Mouse (Mus musculus) forebrain, embryonic 16.5 days (tissue): ENCODE results near the gene Cyp1b1. TPM values are rescaled to one million over a fixed set of nuclear protein-coding genes. Genes with fewer than 3 reads are reported as not detected.

Experiments
- ATAC-seq: fragments of 200-750 bp; cut with Nextera tagmentation; 2 replicates; pipeline ENCODE4 v1.8.0; 2017; ENCODE audit warnings: mild to moderate bottlenecking, moderate library complexity
- H3K27ac ChIP-seq: fragments of 300-500 bp; sonication (generic); 2 replicates; pipeline ENCODE4 v1.5.1; 2014; ENCODE audit warnings: low read length, control low read depth
- H3K27me3 ChIP-seq: fragments of 300-500 bp; sonication (generic); replicated peaks from 2 replicates; pipeline ENCODE4 v1.6.1; 2014; ENCODE audit warnings: low read length; ENCODE audit not compliant: control insufficient read depth, insufficient read depth
- H3K36me3 ChIP-seq: fragments of 300-500 bp; sonication (generic); 2 replicates; pipeline ENCODE4 v1.6.1; 2014; ENCODE audit not compliant: control insufficient read depth, insufficient read depth
- H3K4me1 ChIP-seq: fragments of 300-500 bp; sonication (generic); replicated peaks from 2 replicates; pipeline ENCODE4 v1.6.1; 2014; ENCODE audit warnings: low read length; ENCODE audit not compliant: control insufficient read depth, insufficient read depth
- H3K4me2 ChIP-seq: fragments of 300-500 bp; sonication (generic); 2 replicates; pipeline ENCODE4 v1.6.1; 2014; ENCODE audit warnings: mild to moderate bottlenecking, low read length, control low read depth
- H3K4me3 ChIP-seq: fragments of 300-500 bp; sonication (generic); replicated peaks from 2 replicates; pipeline ENCODE4 v1.5.1; 2014; ENCODE audit warnings: mild to moderate bottlenecking, low read length, control low read depth
- H3K9ac ChIP-seq: fragments of 300-500 bp; sonication (generic); replicated peaks from 2 replicates; pipeline ENCODE4 v1.6.1; 2014; ENCODE audit warnings: low read depth, low read length, control low read depth
- H3K9me3 ChIP-seq: fragments of 300-500 bp; sonication (generic); 2 replicates; pipeline ENCODE4 v1.6.1; 2016; ENCODE audit warnings: low read length; ENCODE audit not compliant: control insufficient read depth
- WGBS: fragments of 180-500 bp; shearing (Covaris S2); extraction: QIAGEN DNeasy Blood & Tissue Kit; methylation state at CpG from one replicate; pipeline ENCODE4 v1.1.7; 2014; 5-methylcytosine and 5-hydroxymethylcytosine counted together
- polyA plus RNA-seq: library from polyadenylated mRNA; unstranded; fragments of >200 nt; fragmentation: Nextera tagmentation; extraction: Ambion mirVana; gene quantifications from 2 replicates; pipeline ENCODE4 v1.2.1, GENCODE M21; 2015

The Cyp1b1 gene
- polyA plus RNA-seq, 1 experiment from 2014 or later, result 4.4 TPM

DNA sequence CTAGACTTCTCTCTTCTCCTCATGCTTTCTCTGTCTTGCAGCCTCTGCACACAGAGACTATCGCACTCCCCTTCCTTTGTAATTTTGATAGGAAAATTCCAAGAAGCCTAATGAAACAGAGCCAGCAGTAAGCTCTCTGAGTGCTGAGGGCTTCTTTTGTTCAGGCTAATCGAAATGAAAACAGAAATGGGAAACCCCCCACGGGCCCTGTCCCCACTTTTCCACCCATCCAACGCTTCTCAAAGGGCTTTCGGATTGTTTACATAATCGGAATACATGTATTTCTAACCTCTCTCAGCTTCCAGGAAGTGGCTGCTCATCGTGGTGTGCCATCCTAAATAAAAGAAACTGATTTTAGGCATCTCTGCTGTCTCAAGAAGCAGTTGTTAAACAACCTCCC is 6.7 kb downstream of the Cyp1b1 start:
- Histone ChIP-seq H3K9ac (no peak overlapping the region), H3K4me3 (no peak overlapping the region), H3K27me3 (peaks cover 17% of the 10 kb centered on the region), H3K4me1 (peaks cover 8% of the 10 kb centered on the region), H3K36me3 (no peaks in the 10 kb centered on the region), H3K4me2 (no peak overlapping the region), H3K27ac (no peak overlapping the region), H3K9me3 (no peaks in the 10 kb centered on the region)
- 6% methylated on average over 7 of the region's 7 CpGs for WGBS
- no peak for ATAC-seq

GRCm38 (mm10) chr17:79705671-79706455 is 9.0 kb downstream of the Cyp1b1 start:
- Histone ChIP-seq H3K4me3 (no peak overlapping the region), H3K4me2 (no peak overlapping the region), H3K36me3 (no peaks in the 10 kb centered on the region), H3K27me3 (peaks cover 10% of the 10 kb centered on the region), H3K4me1 (no peaks in the 10 kb centered on the region; the same call in 1 of the 2 replicates), H3K9me3 (no peaks in the 10 kb centered on the region), H3K27ac (no peak overlapping the region), H3K9ac (no peak overlapping the region)
- 71% methylated on average over 9 of the region's 9 CpGs for WGBS
- ATAC-seq, result no peak

GRCm38 (mm10) chr17:79700871-79701270 is 14.0 kb downstream of the Cyp1b1 start:
- no peak overlapping the region for H3K4me3 ChIP-seq
- H3K9ac ChIP-seq, result no peak overlapping the region
- H3K27me3 ChIP-seq, result no peaks in the 10 kb centered on the region
- H3K27ac ChIP-seq, result no peak overlapping the region
- 86% methylated on average over 5 of the region's 5 CpGs for WGBS
- no peaks in the 10 kb centered on the region for H3K36me3 ChIP-seq
- H3K9me3 ChIP-seq, result no peaks in the 10 kb centered on the region
- ATAC-seq, result no peak
- H3K4me1 ChIP-seq, result no peaks in the 10 kb centered on the region
- no peak overlapping the region for H3K4me2 ChIP-seq

- no peak overlapping the region for H3K27ac ChIP-seq
- no peaks in the 10 kb centered on the region for H3K4me1 ChIP-seq
- H3K9ac ChIP-seq, result no peak overlapping the region
- H3K4me3 ChIP-seq, result no peak overlapping the region
- no peaks in the 10 kb centered on the region for H3K27me3 ChIP-seq
- 46% methylated on average over 1 of the region's 1 CpGs for WGBS
- no peaks in the 10 kb centered on the region for H3K36me3 ChIP-seq
- H3K4me2 ChIP-seq, result no peak overlapping the region
- H3K9me3 ChIP-seq, result no peaks in the 10 kb centered on the region
- no peak for ATAC-seq
Observed at GRCm38 (mm10) chr17:79699197-79699596, 15.7 kb downstream of the Cyp1b1 start.

DNA sequence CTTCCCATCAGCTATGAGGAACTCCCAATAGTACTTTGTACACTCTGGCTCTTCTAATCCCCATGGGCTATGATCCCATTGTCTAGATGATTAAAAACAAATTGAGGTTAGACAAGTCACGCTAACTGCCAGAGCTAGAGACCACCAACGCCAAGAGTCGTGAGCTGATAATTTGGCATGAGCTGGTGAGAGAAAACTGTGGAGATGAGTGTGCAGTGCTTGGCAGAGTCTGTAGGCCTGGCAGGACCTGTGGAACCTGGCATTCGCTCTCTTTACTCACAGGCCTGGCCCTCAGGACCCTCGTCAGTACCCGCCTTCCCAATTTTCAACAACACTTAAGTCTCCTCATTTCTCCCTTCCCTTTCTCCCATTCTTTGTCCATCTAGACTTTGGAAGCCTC is 19.3 kb downstream of the Cyp1b1 start:
- no peak overlapping the region for H3K27ac ChIP-seq
- 77% methylated on average over 6 of the region's 6 CpGs for WGBS
- no peaks in the 10 kb centered on the region for H3K4me1 ChIP-seq
- H3K36me3 ChIP-seq, result no peaks in the 10 kb centered on the region
- no peaks in the 10 kb centered on the region for H3K27me3 ChIP-seq
- no peak for ATAC-seq
- H3K4me2 ChIP-seq, result no peak overlapping the region
- no peak overlapping the region for H3K4me3 ChIP-seq
- no peak overlapping the region for H3K9ac ChIP-seq
- H3K9me3 ChIP-seq, result no peaks in the 10 kb centered on the region

DNA sequence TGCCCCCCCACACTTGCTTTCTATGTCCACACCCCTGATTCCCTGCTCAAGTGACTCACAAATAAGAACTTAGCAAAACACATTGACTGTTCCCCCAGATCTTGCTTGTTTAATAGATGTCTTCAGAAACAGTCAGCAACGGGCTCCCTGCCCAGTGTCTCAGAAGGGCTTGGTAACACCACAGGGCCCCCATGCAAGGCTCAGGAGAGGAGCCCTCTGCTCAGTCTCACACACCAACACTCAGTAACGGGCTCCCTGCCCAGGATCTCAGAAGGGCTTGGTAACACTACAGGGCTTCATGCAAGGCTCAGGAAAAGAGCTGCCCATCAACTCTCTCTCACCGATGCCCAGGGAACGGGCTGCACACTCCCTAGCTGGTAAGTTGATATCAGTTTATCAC is 19.8 kb downstream of the Cyp1b1 start:
- Histone ChIP-seq H3K4me3 (no peak overlapping the region), H3K9ac (no peak overlapping the region), H3K4me1 (no peaks in the 10 kb centered on the region), H3K27ac (no peak overlapping the region), H3K36me3 (no peaks in the 10 kb centered on the region), H3K9me3 (no peaks in the 10 kb centered on the region), H3K4me2 (no peak overlapping the region), H3K27me3 (no peaks in the 10 kb centered on the region)
- WGBS, result 80% methylated on average over 4 of the region's 4 CpGs
- no peak for ATAC-seq

- Histone ChIP-seq H3K9me3 (no peaks in the 10 kb centered on the region), H3K4me2 (no peak overlapping the region), H3K4me1 (no peaks in the 10 kb centered on the region), H3K36me3 (no peaks in the 10 kb centered on the region), H3K27me3 (no peaks in the 10 kb centered on the region), H3K27ac (no peak overlapping the region), H3K9ac (no peak overlapping the region), H3K4me3 (no peak overlapping the region)
- WGBS, result 78% methylated on average over 2 of the region's 2 CpGs
- ATAC-seq, result no peak
Observed at GRCm38 (mm10) chr17:79670837-79671236, 44.0 kb downstream of the Cyp1b1 start.

DNA sequence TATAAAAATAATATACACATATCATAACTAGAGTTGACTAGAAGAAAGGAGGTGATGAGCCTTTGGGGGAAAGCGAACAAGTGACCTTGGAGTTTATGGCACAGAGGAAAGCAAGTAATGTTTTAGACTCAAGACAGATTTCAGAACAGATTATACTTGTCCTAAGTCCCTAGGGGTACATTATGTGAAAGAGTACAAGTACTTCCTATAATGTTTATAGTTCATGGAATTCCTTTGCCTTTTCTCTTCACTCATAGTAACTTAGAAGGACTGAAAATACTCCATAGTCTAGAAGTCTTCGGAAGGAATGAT is 50.8 kb downstream of the Cyp1b1 start:
- Histone ChIP-seq H3K36me3 (no peaks in the 10 kb centered on the region), H3K4me2 (no peak overlapping the region), H3K9me3 (no peaks in the 10 kb centered on the region), H3K27me3 (no peaks in the 10 kb centered on the region), H3K27ac (no peak overlapping the region), H3K4me3 (no peak overlapping the region), H3K4me1 (no peaks in the 10 kb centered on the region), H3K9ac (no peak overlapping the region)
- no peak for ATAC-seq
- 94% methylated on average over 2 of the region's 2 CpGs for WGBS

DNA sequence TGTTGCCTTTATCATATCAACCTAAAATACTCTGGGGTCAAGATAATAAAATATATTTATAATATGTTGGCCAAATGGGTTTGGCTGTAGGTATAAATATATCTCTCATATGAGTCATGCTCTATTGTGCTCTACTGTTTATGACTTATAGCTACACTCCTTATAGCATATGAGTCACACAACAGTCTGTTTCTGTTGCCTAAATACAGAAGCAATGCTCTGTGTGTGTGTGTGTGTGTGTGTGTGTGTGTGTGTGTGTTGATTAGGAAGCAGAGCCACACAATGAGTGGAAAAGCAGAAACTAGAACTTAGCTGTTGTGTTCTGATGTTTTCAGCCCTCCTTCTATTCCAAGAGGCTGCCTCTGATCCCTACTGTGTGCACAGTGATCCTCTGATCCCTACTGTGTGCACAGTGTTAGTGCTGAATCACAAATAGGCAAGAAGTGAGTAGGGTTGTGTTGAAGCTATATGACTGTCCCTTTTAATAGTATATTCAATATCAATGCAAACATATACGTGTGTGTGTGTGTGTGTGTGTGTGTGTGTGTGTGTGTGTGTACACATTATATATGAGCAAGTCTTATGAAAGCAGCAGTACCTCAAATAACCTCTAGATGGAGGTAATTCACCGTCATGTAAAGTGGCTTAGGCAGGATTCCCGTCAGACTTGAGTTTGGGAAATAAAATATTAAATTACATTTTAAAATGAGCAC is 51.3 kb downstream of the Cyp1b1 start:
- no peak overlapping the region for H3K9ac ChIP-seq
- no peak; the same call in 1 of the 2 replicates for ATAC-seq
- H3K4me1 ChIP-seq, result no peaks in the 10 kb centered on the region
- no peak overlapping the region for H3K27ac ChIP-seq
- no peak overlapping the region for H3K4me2 ChIP-seq
- H3K27me3 ChIP-seq, result no peaks in the 10 kb centered on the region
- 24% methylated on average over 3 of the region's 3 CpGs for WGBS
- H3K36me3 ChIP-seq, result no peaks in the 10 kb centered on the region
- no peak overlapping the region for H3K4me3 ChIP-seq
- H3K9me3 ChIP-seq, result no peaks in the 10 kb centered on the region
